Mouse (Mus musculus): Measurements from ENCODE around the gene Nolc1.
"Not testable (repeated sequence)": the region's sequence is repeated elsewhere in the genome, so short reads cannot be mapped to it uniquely, and the experiment has no call there.

The Nolc1 gene

GRCm38 (mm10) chr19:46094144-46094543 is 18.5 kb downstream of the Nolc1 start:
- DNase-seq: no peak

- no peak for DNase-seq
Measured at GRCm38 (mm10) chr19:46095291-46095690, 19.6 kb downstream of the Nolc1 start.

GRCm38 (mm10) chr19:46096396-46096795 is 20.7 kb downstream of the Nolc1 start:
- no peak for DNase-seq

DNA sequence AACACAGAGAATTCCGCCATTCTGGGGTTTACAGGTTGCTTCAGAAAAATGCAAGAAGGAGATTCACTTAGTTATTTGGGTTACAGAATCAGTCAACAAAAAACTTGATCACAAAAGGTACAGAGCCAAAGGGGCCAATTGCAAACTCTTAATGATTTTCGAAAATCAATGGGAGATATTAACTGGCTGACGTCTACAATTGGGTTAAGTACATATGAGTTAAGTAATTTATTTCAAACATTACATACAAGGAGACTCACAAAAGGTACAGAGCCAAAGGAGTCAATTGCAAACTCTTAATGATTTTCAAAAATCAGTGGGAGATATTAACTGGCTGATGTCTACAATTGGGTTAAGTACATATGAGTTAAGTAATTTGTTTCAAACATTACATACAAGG is 23.9 kb downstream of the Nolc1 start:
- DNase-seq: no peak

- DNase-seq: no peak
Measured at GRCm38 (mm10) chr19:46103437-46104186, 27.9 kb downstream of the Nolc1 start.

DNA sequence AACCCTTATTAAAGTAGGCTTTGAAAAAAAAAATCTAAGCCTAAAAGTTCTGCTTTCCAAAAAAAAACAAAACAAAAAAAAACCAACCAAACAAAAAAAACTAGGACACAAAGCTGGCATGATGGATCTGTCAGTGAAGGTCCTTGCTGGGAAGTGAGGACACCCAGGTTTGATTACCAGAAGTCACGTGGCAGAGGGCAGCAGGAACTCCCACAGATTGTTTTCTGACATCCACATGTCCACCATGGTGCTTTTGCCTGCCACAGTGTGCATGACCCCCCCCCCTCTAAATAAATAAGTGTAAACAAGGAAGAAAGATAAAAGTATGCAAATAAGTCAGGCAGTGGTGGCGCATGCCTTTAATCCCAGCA is 28.5 kb downstream of the Nolc1 start:
- no peak for DNase-seq

GRCm38 (mm10) chr19:46110214-46110613 is 34.6 kb downstream of the Nolc1 start:
- no peak for DNase-seq

- no peak for DNase-seq
Measured at GRCm38 (mm10) chr19:46110781-46111180, 35.1 kb downstream of the Nolc1 start.

- no peak for DNase-seq
Measured at GRCm38 (mm10) chr19:46114617-46115016, 39.0 kb downstream of the Nolc1 start.

DNA sequence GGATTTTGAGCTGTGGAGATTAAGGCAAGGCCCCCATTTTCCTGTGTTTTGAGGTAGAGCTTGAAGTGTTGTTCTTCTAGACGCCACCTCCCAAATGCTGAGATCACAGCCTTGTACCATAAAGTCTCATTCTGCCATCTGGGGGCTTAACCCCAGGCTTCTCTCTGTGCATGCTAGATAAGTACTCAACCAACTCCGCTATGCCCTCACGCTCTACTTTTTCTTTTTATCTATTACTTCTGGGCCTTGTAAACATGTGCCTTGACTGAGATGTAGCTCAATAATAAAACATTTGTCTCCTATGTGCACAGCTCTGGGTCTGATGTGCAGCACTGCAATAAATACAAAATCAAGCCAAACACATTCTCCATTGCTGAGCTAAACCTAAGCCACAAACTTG is 43.8 kb downstream of the Nolc1 start:
- no peak for DNase-seq

- DNase-seq: no peak
Measured at GRCm38 (mm10) chr19:46120872-46121271, 45.2 kb downstream of the Nolc1 start.

GRCm38 (mm10) chr19:46123876-46124275 is 48.2 kb downstream of the Nolc1 start:
- DNase-seq: no peak

GRCm38 (mm10) chr19:46124651-46125050 is 49.0 kb downstream of the Nolc1 start:
- DNase-seq: no peak

DNA sequence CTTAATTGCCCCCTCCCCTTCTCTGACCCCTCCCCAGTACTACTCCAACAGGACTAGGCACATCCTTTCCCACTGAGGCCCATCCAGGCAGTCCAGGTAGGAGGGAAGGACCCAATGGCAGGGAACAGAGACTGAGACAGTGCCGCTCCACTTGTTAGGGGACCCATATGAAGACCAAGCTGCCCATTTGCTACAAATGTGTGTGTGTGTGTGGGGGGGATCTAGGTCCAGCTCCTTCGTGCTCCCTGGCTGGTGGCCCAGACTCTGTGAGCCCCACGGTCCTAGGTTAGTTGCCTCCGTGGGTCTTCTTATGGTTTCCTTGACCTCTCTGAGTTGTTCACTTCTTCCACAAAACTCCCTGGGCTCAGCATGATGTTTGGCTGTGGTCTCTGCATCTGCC is 50.6 kb downstream of the Nolc1 start:
- DNase-seq: no peak

- DNase-seq: not testable (repeated sequence)
Measured at GRCm38 (mm10) chr19:46129737-46130136, 54.1 kb downstream of the Nolc1 start.

DNA sequence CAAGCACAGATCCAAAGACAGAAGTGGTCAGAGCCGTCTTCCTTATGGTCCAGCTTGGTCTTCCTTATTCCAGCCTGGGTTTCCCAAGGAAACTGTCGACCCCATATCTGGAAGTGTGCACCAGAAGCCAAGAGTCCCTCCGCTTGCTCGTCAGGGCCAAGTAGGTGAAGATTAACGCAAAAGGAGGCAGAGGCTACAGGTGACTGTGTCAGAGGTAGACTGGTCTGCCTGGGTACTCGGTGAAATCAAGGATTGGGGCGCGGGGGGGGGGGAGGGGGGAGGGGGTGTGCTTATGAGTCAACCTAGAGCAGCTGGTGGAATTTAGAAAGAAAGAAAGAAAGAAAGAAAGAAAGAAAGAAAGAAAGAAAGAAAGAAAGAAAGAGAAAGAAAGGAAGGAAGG is 55.6 kb downstream of the Nolc1 start:
- DNase-seq: no peak

DNA sequence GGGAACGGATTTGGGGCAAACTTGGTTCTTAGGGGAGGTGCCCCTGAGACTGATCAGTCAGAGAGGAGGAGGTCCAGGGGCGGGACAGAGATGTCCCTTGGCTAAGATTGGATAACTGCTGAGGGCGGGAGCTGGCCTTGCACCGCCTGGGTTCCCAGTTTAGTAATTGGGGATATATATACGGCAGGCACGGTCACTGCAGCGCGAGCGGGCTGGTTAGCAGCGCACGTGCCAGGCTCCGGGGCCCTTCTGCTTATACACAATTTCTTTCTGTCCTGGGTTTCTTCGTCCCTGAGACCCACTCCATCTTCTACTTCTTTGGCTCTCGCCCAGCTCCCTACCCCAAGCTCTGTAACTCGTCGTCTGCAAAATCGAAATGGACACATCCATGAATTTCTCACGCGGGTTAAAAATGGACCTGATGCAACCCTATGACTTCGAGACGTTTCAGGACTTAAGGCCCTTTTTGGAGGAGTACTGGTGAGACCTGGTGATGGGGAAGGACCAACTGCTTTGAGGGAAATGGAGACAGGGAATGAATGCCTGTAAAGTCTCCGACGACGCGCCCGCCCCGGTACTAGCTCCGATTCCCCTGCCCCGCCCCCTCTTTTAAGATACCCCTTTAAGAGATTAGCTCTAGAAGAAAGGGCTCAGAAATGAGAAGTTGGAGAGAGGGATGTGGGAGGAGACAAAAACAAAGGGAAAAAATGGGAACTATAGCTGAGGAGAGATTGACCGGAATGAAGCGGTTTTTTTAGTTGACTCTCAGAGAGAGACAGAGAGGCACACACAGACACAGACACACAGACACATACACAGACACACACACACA is 56.2 kb downstream of the Nolc1 start, which contains the start of gene Elovl3:
Gene Elovl3, plus strand, starts transcription at position 204 of the 832 bp plus-strand sequence.
- no peak for DNase-seq

GRCm38 (mm10) chr19:46132577-46132976 is 56.9 kb downstream of the Nolc1 start:
- DNase-seq: no peak
